Mouse (Mus musculus) midbrain, embryonic 11.5 days (tissue): ENCODE data around the gene Emp3. TPM values are rescaled to one million over a fixed set of nuclear protein-coding genes. Genes with fewer than 3 reads are reported as not detected.

Experiments used
- polyA plus RNA-seq: library from polyadenylated mRNA; unstranded; fragments of >200 nt; fragmentation: Nextera tagmentation; extraction: Ambion mirVana; gene quantifications from 2 replicates; pipeline ENCODE4 v1.2.1, GENCODE M21; 2014

Gene Emp3
- polyA plus RNA-seq, 1 experiment from 2014 or later = 27.2 TPM

Other genes starting within 250 kb of the Emp3 start
- 0.21 TPM in 1 of 2 replicates, not detected in the other for gene Ntn5, start 237.4 kb downstream of the Emp3 start, polyA plus RNA-seq
- gene Sec1, start 227.0 kb downstream of the Emp3 start, polyA plus RNA-seq = 0.19 and 0.36 TPM in 2 replicates
- 3.3 and 6.3 TPM in 2 replicates for gene Car11, start 221.6 kb downstream of the Emp3 start, polyA plus RNA-seq
- gene Dbp, start 216.3 kb downstream of the Emp3 start, polyA plus RNA-seq = 2.2 and 3.5 TPM in 2 replicates
- 878 and 933 TPM in 2 replicates for gene Rpl18, start 205.9 kb downstream of the Emp3 start, polyA plus RNA-seq
- 11.8 and 14.9 TPM in 2 replicates for gene Sphk2, start 203.4 kb downstream of the Emp3 start, polyA plus RNA-seq
- gene Fam83e, start 200.2 kb downstream of the Emp3 start, polyA plus RNA-seq = 0.57 and 1.4 TPM in 2 replicates
- gene Spaca4, start 195.6 kb downstream of the Emp3 start, polyA plus RNA-seq = not detected in 2 replicates
- 4.6 and 4.8 TPM in 2 replicates for gene Lmtk3, start 137.7 kb downstream of the Emp3 start, polyA plus RNA-seq
- gene Sult2b1, start 136.7 kb downstream of the Emp3 start, polyA plus RNA-seq = 1.5 and 2.4 TPM in 2 replicates
- gene Cyth2, start 106.8 kb downstream of the Emp3 start, polyA plus RNA-seq = 224 and 225 TPM in 2 replicates
- 0.69 and 0.75 TPM in 2 replicates for gene Kcnj14, start 96.6 kb downstream of the Emp3 start, polyA plus RNA-seq
- 64.0 and 67.9 TPM in 2 replicates for gene Grwd1, start 90.5 kb downstream of the Emp3 start, polyA plus RNA-seq
- gene Kdelr1, start 48.6 kb downstream of the Emp3 start, polyA plus RNA-seq = 76.7 and 84.0 TPM in 2 replicates
- 0.14 and 0.17 TPM in 2 replicates for gene Grin2d, start 43.0 kb downstream of the Emp3 start, polyA plus RNA-seq
- 0.63 and 1.3 TPM in 2 replicates for gene Syngr4, start 24.7 kb downstream of the Emp3 start, polyA plus RNA-seq
- 3.0 and 3.2 TPM in 2 replicates for gene Tmem143, start 24.5 kb downstream of the Emp3 start, polyA plus RNA-seq
- gene Ccdc114, start 2.7 kb upstream of the Emp3 start, polyA plus RNA-seq = 2.0 and 2.4 TPM in 2 replicates
- 0.03 and 0.44 TPM in 2 replicates for gene Abcc6, start 108.9 kb upstream of the Emp3 start, polyA plus RNA-seq
- 13.9 and 14.1 TPM in 2 replicates for gene Nomo1, start 112.3 kb upstream of the Emp3 start, polyA plus RNA-seq
- gene Kcnj11, start 179.4 kb upstream of the Emp3 start, polyA plus RNA-seq = 0.07 and 0.49 TPM in 2 replicates